Mouse (Mus musculus): ENCODE results near the gene Xrn1. TPM values are rescaled to one million over a fixed set of nuclear protein-coding genes. Genes with fewer than 3 reads are reported as not detected.

Xrn1 gene
- polyA plus RNA-seq, 1 experiment from 2014 or later: 17.5 TPM

GRCm38 (mm10) chr9:95979896-95980295, 25.3 kb downstream of the Xrn1 start:
- H3K4me2 ChIP-seq: no peak overlapping the region
- H3K27me3 ChIP-seq: no peaks in the 10 kb centered on the region
- no peak for ATAC-seq (replicated peaks; ENCODE audit: low FRiP score)
- no peak overlapping the region for H3K4me3 ChIP-seq (replicated peaks)
- no peak overlapping the region for H3K27ac ChIP-seq
- no peaks in the 10 kb centered on the region for H3K9me3 ChIP-seq (replicated peaks)
- 87% methylated on average over 6 of the region's 6 CpGs for WGBS
- H3K36me3 ChIP-seq: peaks cover 73% of the 10 kb centered on the region
- H3K9ac ChIP-seq: no peak overlapping the region
- no peaks in the 10 kb centered on the region for H3K4me1 ChIP-seq

GRCm38 (mm10) chr9:95992255-95992654, 37.7 kb downstream of the Xrn1 start:
- Histone ChIP-seq H3K9ac (no peak overlapping the region), H3K27me3 (no peaks in the 10 kb centered on the region), H3K4me3 (replicated peaks) (no peak overlapping the region), H3K4me2 (no peak overlapping the region), H3K4me1 (no peaks in the 10 kb centered on the region), H3K36me3 (peaks cover 59% of the 10 kb centered on the region), H3K9me3 (replicated peaks) (no peaks in the 10 kb centered on the region), H3K27ac (no peak overlapping the region)
- ATAC-seq (replicated peaks; ENCODE audit: low FRiP score): no peak
- WGBS: 97% methylated on average over 2 of the region's 2 CpGs

- no peaks in the 10 kb centered on the region for H3K4me1 ChIP-seq
- ATAC-seq (replicated peaks; ENCODE audit: low FRiP score): no peak
- H3K36me3 ChIP-seq: peaks cover 89% of the 10 kb centered on the region
- H3K27me3 ChIP-seq: no peaks in the 10 kb centered on the region
- no peak overlapping the region for H3K4me3 ChIP-seq (replicated peaks)
- no peak overlapping the region for H3K27ac ChIP-seq
- no peak overlapping the region for H3K4me2 ChIP-seq
- H3K9me3 ChIP-seq (replicated peaks): no peaks in the 10 kb centered on the region
- WGBS: 97% methylated on average over 7 of the region's 7 CpGs
- no peak overlapping the region for H3K9ac ChIP-seq
These were observed 49.9 kb downstream of the Xrn1 start for GRCm38 (mm10) chr9:96004455-96004854.

- no peak overlapping the region for H3K4me3 ChIP-seq (replicated peaks)
- 93% methylated on average over 7 of the region's 7 CpGs for WGBS
- H3K9me3 ChIP-seq (replicated peaks): no peaks in the 10 kb centered on the region
- no peak for ATAC-seq (replicated peaks; ENCODE audit: low FRiP score)
- no peak overlapping the region for H3K4me2 ChIP-seq
- H3K4me1 ChIP-seq: no peaks in the 10 kb centered on the region
- no peak overlapping the region for H3K9ac ChIP-seq
- no peak overlapping the region for H3K27ac ChIP-seq
- no peaks in the 10 kb centered on the region for H3K27me3 ChIP-seq
- peaks cover 71% of the 10 kb centered on the region for H3K36me3 ChIP-seq
These were observed 56.1 kb downstream of the Xrn1 start for GRCm38 (mm10) chr9:96010664-96011063.

GRCm38 (mm10) chr9:96023921-96024320, 69.4 kb downstream of the Xrn1 start:
- H3K4me3 ChIP-seq (replicated peaks): no peak overlapping the region
- H3K27me3 ChIP-seq: no peaks in the 10 kb centered on the region
- peaks cover 76% of the 10 kb centered on the region for H3K36me3 ChIP-seq
- no peak overlapping the region for H3K27ac ChIP-seq
- no peak for ATAC-seq (replicated peaks; ENCODE audit: low FRiP score)
- 88% methylated on average over 3 of the region's 3 CpGs for WGBS
- H3K4me1 ChIP-seq: no peaks in the 10 kb centered on the region
- no peaks in the 10 kb centered on the region for H3K9me3 ChIP-seq (replicated peaks)
- no peak overlapping the region for H3K4me2 ChIP-seq
- H3K9ac ChIP-seq: no peak overlapping the region

GRCm38 (mm10) chr9:96027913-96028312, 73.4 kb downstream of the Xrn1 start:
- no peak overlapping the region for H3K4me3 ChIP-seq (replicated peaks)
- no peaks in the 10 kb centered on the region for H3K9me3 ChIP-seq (replicated peaks)
- no peak overlapping the region for H3K9ac ChIP-seq
- H3K4me2 ChIP-seq: no peak overlapping the region
- H3K27ac ChIP-seq: no peak overlapping the region
- WGBS: 57% methylated on average over 3 of the region's 3 CpGs
- no peak for ATAC-seq (replicated peaks; ENCODE audit: low FRiP score)
- peaks cover 83% of the 10 kb centered on the region for H3K36me3 ChIP-seq
- no peaks in the 10 kb centered on the region for H3K27me3 ChIP-seq
- no peaks in the 10 kb centered on the region for H3K4me1 ChIP-seq

GRCm38 (mm10) chr9:96028818-96029217, 74.3 kb downstream of the Xrn1 start:
- Histone ChIP-seq H3K27me3 (no peaks in the 10 kb centered on the region), H3K9me3 (replicated peaks) (no peaks in the 10 kb centered on the region), H3K36me3 (peaks cover 83% of the 10 kb centered on the region), H3K27ac (no peak overlapping the region), H3K4me1 (no peaks in the 10 kb centered on the region), H3K9ac (no peak overlapping the region), H3K4me3 (replicated peaks) (no peak overlapping the region), H3K4me2 (no peak overlapping the region)
- 56% methylated on average over 1 of the region's 1 CpGs for WGBS
- no peak for ATAC-seq (replicated peaks; ENCODE audit: low FRiP score)

GRCm38 (mm10) chr9:96029886-96030285, 75.3 kb downstream of the Xrn1 start:
- ATAC-seq (replicated peaks; ENCODE audit: low FRiP score): no peak
- Histone ChIP-seq H3K27ac (no peak overlapping the region), H3K9ac (no peak overlapping the region), H3K4me2 (no peak overlapping the region), H3K36me3 (peaks cover 82% of the 10 kb centered on the region), H3K27me3 (no peaks in the 10 kb centered on the region), H3K4me1 (no peaks in the 10 kb centered on the region), H3K4me3 (replicated peaks) (no peak overlapping the region), H3K9me3 (replicated peaks) (no peaks in the 10 kb centered on the region)
- 96% methylated on average over 5 of the region's 5 CpGs for WGBS

- H3K4me2 ChIP-seq: no peak overlapping the region
- H3K27me3 ChIP-seq: no peaks in the 10 kb centered on the region
- 81% methylated on average over 3 of the region's 3 CpGs for WGBS
- peaks cover 81% of the 10 kb centered on the region for H3K36me3 ChIP-seq
- no peaks in the 10 kb centered on the region for H3K9me3 ChIP-seq (replicated peaks)
- H3K4me3 ChIP-seq (replicated peaks): no peak overlapping the region
- 0 out of 2 replicates have a peak, but pooled peaks cover 2% of the 10 kb centered on the region for H3K4me1 ChIP-seq
- no peak overlapping the region for H3K27ac ChIP-seq
- ATAC-seq (replicated peaks; ENCODE audit: low FRiP score): no peak
- no peak overlapping the region for H3K9ac ChIP-seq
These were observed 81.0 kb downstream of the Xrn1 start for GRCm38 (mm10) chr9:96035371-96036086.

GRCm38 (mm10) chr9:96044214-96044613, 89.7 kb downstream of the Xrn1 start:
- Histone ChIP-seq H3K9ac (no peak overlapping the region), H3K27me3 (no peaks in the 10 kb centered on the region), H3K36me3 (peaks cover 80% of the 10 kb centered on the region), H3K27ac (no peak overlapping the region), H3K4me3 (replicated peaks) (no peak overlapping the region), H3K4me2 (no peak overlapping the region), H3K4me1 (0 out of 2 replicates have a peak, but pooled peaks cover 2% of the 10 kb centered on the region), H3K9me3 (replicated peaks) (no peaks in the 10 kb centered on the region)
- 92% methylated on average over 3 of the region's 3 CpGs for WGBS
- no peak for ATAC-seq (replicated peaks; ENCODE audit: low FRiP score)

- 94% methylated on average over 4 of the region's 4 CpGs for WGBS
- Histone ChIP-seq H3K4me3 (replicated peaks) (no peak overlapping the region), H3K36me3 (peaks cover 90% of the 10 kb centered on the region), H3K4me1 (no peaks in the 10 kb centered on the region), H3K9me3 (replicated peaks) (no peaks in the 10 kb centered on the region), H3K9ac (no peak overlapping the region), H3K4me2 (no peak overlapping the region), H3K27me3 (no peaks in the 10 kb centered on the region), H3K27ac (no peak overlapping the region)
- no peak for ATAC-seq (replicated peaks; ENCODE audit: low FRiP score)
These were observed 96.9 kb downstream of the Xrn1 start for GRCm38 (mm10) chr9:96051501-96051900.

- WGBS: 86% methylated on average over 5 of the region's 5 CpGs
- no peaks in the 10 kb centered on the region for H3K4me1 ChIP-seq
- no peak for ATAC-seq (replicated peaks; ENCODE audit: low FRiP score)
- H3K9ac ChIP-seq: no peak overlapping the region
- H3K4me2 ChIP-seq: no peak overlapping the region
- no peaks in the 10 kb centered on the region for H3K27me3 ChIP-seq
- no peak overlapping the region for H3K27ac ChIP-seq
- H3K9me3 ChIP-seq (replicated peaks): no peaks in the 10 kb centered on the region
- H3K4me3 ChIP-seq (replicated peaks): no peak overlapping the region
- peaks cover 85% of the 10 kb centered on the region for H3K36me3 ChIP-seq
These were observed 100.3 kb downstream of the Xrn1 start for GRCm38 (mm10) chr9:96054878-96055277.
